Mouse (Mus musculus): Measurements from ENCODE around the gene Cdk17.

Cdk17 gene

GRCm38 (mm10) chr10:93259826-93260225 lies 99.2 kb downstream of the Cdk17 start:
- in situ Hi-C loops (cut with MboI, MseI) = loop anchor here (5.0 kb wide), 1 partner anchor 63 kb away; no protein-coding TSS in a partner anchor

- in situ Hi-C loops (cut with MboI, MseI) = loop anchor here (5.0 kb wide), 1 partner anchor 64 kb away; no protein-coding TSS in a partner anchor
These were observed 100.7 kb downstream of the Cdk17 start for GRCm38 (mm10) chr10:93261132-93261980.

GRCm38 (mm10) chr10:93261981-93262499 lies 101.4 kb downstream of the Cdk17 start:
- in situ Hi-C loops (cut with MboI, MseI) = loop anchor here (5.0 kb wide), 1 partner anchor 65 kb away; no protein-coding TSS in a partner anchor

GRCm38 (mm10) chr10:93263431-93263830 lies 102.8 kb downstream of the Cdk17 start:
- in situ Hi-C loops (cut with MboI, MseI) = loop anchor here (5.0 kb wide), 1 partner anchor 66 kb away; no protein-coding TSS in a partner anchor

- in situ Hi-C loops (cut with MboI, MseI) = loop anchor here (5.0 kb wide), 1 partner anchor 67 kb away; no protein-coding TSS in a partner anchor
These were observed 103.3 kb downstream of the Cdk17 start for GRCm38 (mm10) chr10:93264001-93264400.

- in situ Hi-C loops (cut with MboI, MseI) = no loop called here
These were observed 105.2 kb downstream of the Cdk17 start for GRCm38 (mm10) chr10:93265833-93266232.

- in situ Hi-C loops (cut with MboI, MseI) = no loop called here
These were observed 105.8 kb downstream of the Cdk17 start for GRCm38 (mm10) chr10:93266521-93266920.

- in situ Hi-C loops (cut with MboI, MseI) = no loop called here
These were observed 106.8 kb downstream of the Cdk17 start for GRCm38 (mm10) chr10:93267509-93267908.

- in situ Hi-C loops (cut with MboI, MseI) = no loop called here
These were observed 107.7 kb downstream of the Cdk17 start for GRCm38 (mm10) chr10:93268339-93268738.

- in situ Hi-C loops (cut with MboI, MseI) = no loop called here
These were observed 109.1 kb downstream of the Cdk17 start for GRCm38 (mm10) chr10:93269744-93270143.

- in situ Hi-C loops (cut with MboI, MseI) = no loop called here
These were observed 110.3 kb downstream of the Cdk17 start for GRCm38 (mm10) chr10:93270889-93271460.

- in situ Hi-C loops (cut with MboI, MseI) = no loop called here
These were observed 111.2 kb downstream of the Cdk17 start for GRCm38 (mm10) chr10:93271831-93272230.

- in situ Hi-C loops (cut with MboI, MseI) = no loop called here
These were observed 112.6 kb downstream of the Cdk17 start for GRCm38 (mm10) chr10:93272986-93273982.

GRCm38 (mm10) chr10:93274277-93274696 lies 113.6 kb downstream of the Cdk17 start:
- in situ Hi-C loops (cut with MboI, MseI) = no loop called here

GRCm38 (mm10) chr10:93275212-93276136 lies 114.8 kb downstream of the Cdk17 start:
- in situ Hi-C loops (cut with MboI, MseI) = no loop called here

- in situ Hi-C loops (cut with MboI, MseI) = no loop called here
These were observed 115.7 kb downstream of the Cdk17 start for GRCm38 (mm10) chr10:93276349-93276763.

- in situ Hi-C loops (cut with MboI, MseI) = no loop called here
These were observed 116.2 kb downstream of the Cdk17 start for GRCm38 (mm10) chr10:93276857-93277256.

GRCm38 (mm10) chr10:93278361-93278760 lies 117.7 kb downstream of the Cdk17 start:
- in situ Hi-C loops (cut with MboI, MseI) = no loop called here

- in situ Hi-C loops (cut with MboI, MseI) = no loop called here
These were observed 118.4 kb downstream of the Cdk17 start for GRCm38 (mm10) chr10:93279062-93279461.

GRCm38 (mm10) chr10:93280586-93280985 lies 119.9 kb downstream of the Cdk17 start:
- in situ Hi-C loops (cut with MboI, MseI) = loop anchor here (10.0 kb wide), 1 partner anchor 294 kb away; no protein-coding TSS in a partner anchor

Data from T-helper 1 cell (primary cell).